Mouse (Mus musculus): ENCODE results near the gene Ube2v1.
"Not testable (repeated sequence)": the region's sequence is repeated elsewhere in the genome, so short reads cannot be mapped to it uniquely, and the experiment has no call there.

Ube2v1 gene

DNA sequence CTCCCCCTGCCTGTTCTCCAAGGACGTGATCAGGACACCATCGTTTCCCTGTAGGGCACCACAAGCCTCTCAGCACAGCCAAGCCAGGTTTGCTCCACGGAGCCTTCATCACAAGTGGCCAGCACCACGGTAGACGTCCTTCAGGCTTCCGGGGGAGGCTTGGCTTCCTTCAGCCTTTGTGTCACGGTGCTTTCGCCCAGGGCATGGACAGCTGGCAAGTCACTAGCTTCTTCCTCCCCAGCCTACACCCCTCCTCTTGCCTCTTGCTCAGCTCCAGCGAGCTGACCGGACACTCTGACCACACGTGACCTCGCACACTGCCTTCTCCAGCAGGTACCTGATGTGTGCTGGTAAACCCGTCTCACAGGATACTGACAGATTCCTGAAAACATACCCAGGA lies 9.5 kb downstream of the Ube2v1 start:
- DNase-seq: no peak

DNA sequence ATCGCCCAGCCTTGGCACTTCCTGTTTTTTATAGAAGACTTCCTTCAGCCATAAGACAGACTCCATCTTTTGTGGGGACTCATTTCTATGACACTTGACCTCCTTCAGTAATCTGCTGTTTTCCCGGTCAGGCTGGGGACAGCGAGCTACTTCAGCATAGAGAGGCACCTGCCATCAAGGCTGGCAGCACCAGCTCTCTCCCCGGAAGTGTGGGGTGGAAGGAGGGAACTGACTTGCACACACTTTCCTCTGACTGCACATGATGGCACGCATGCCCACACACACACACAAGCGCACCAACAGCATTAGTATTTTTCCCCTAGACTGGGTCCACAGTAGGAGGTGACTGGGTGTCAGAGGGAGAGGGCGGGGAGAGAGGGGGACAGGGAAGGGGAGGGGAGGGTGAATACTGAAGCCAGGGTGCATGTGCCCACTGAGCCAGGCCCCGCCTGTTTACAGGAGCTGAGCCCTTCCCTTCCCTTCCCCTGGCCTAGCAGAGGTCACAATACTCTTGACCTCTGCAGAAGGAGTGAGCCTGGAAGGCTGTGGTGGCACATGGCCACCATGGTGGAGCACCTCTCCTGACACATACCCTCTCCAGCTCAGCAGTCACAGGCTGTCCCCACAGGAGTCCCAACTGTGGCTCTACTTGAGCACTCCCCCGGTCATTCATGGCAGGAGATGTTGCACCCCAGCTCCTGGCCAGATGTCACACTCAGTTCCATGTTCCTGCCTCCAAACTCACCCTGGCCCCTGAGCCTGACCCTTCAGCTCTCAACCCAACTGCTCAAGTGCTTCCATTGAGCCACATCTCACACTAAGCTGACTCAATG lies 10.4 kb downstream of the Ube2v1 start:
- DNase-seq: no peak

- no peak for DNase-seq
Measured at GRCm38 (mm10) chr2:167617472-167617871, 14.4 kb downstream of the Ube2v1 start.

DNA sequence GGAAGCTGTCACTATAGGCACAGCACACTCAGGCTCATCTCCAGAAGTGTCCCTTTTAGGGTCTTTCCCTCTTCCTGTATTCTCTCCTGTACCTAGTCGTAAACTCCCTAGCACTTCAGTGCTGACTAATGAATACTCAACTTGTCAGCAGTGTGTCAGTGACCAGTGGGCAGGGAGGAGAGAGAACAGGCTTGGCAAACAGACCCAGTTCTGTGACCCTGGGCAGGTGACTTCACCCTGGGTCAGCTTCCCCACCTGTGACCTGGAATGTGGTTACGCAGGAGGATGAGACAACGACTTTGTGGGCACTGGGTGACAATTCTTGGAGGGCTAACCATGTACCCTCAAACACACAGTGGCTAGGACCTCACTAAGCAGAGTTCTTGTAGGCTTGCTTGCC lies 14.9 kb downstream of the Ube2v1 start:
- no peak for DNase-seq

- DNase-seq: not testable (repeated sequence)
Measured at GRCm38 (mm10) chr2:167613335-167613734, 18.6 kb downstream of the Ube2v1 start.

GRCm38 (mm10) chr2:167612122-167612521 lies 19.8 kb downstream of the Ube2v1 start:
- no peak for DNase-seq

DNA sequence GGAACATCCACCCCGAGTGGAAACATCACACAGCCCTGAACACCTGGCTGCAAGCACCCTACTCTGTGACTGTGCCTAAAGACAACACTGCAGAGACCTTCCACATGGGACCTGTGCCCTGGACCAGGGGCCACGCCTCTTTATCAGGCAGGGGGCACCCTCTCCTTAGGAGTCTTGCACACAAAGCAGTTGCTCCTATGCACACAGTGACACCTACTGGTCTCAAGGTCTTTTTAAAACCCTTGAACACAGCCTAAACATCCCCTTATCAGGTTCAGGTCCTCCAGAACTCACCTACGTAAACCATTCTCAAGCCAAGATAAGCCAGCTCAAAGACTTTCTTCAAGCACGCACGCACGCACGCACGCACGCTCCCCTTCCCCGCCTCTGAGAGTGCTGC lies 20.6 kb downstream of the Ube2v1 start:
- no peak for DNase-seq

DNA sequence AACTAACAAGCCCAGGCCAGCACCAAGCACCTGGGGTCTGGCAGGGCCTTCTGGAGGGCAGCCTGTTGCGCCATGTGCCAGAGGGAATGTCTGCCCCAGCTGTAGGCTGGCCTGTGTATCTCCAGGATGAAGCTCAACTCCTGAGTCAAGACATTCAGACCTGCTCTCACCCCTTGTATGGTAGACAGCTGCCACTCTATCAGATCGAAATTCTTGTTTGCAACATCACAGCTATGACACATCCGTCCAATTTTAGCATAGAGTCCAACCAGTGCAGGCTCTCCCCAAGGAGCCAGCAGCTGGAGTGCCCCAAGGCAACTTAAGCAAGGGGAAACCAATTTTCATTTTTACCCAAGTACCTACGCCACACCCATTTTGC lies 25.2 kb downstream of the Ube2v1 start:
- no peak for DNase-seq

DNA sequence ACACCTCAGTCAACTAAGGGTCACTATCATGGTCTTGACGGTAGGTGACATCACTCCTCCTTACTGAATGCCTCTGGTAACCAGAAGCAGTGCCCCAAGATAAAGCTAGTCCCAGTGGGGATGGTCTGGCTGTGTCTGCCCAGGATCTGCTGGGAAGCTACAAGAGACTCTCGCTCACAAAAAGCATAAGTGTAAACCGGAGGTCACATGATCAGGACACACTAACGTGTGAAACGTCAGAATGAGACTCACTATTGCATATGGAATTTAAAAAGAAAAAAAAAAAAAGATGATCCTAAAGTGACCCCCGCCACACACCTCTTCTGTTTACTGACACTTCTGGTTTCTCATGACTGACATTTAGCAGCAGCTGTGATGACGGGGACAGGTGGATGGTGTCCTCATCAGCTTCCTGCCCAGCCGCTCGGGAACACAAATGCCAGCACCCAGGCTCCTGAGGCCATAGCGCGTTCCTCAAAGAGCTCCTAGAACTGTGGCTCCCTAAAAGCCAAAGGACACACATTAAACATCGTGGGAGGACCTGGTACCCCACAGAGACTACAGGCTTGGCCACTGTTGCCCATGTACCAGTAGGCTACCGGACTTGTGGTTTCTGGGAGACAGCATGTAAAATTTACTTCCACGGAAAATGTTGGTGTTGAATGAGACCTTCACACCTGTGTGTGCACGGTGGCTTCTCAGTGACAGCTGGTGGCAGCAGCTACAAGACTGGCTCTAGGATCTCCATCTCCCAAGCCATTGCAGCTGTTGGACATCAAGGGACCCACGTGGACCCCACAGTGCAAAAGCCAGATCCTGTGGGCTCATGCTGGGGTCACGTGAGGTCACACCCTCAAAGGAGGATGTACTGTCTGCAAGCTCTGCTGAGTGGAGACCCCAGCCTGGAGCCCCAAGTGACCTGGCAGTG lies 25.8 kb downstream of the Ube2v1 start:
- DNase-seq: no peak

DNA sequence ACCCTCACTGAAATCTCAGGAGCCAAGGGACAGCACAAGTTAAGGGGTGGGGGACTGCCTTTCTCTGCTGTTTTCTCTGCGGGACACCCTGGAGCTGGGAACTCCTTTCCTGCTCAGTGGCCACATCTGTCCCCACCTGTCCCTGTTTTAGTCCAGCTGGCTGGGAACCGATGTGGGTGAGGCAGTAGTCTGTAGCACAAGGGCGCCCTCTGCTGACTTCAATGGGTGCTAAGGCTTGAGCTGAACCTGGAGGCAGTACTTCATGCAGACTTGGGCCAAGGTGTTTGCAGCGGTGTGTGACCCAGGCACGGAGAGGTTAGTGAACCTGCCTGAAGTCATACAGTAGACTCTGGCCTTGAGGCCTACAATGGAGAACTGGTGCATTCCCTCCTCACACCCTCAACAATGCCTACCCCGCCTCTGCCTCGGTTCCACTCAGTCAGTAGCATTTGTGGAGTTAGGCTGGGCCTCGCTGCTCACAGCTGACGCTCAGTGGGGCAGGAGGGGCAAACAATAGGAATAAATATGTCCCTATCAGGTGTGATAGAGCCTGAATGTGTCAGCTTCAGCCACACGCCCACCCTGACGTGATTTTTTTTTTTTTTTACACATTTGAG lies 26.6 kb downstream of the Ube2v1 start:
- DNase-seq: peak; percentile 80

DNA sequence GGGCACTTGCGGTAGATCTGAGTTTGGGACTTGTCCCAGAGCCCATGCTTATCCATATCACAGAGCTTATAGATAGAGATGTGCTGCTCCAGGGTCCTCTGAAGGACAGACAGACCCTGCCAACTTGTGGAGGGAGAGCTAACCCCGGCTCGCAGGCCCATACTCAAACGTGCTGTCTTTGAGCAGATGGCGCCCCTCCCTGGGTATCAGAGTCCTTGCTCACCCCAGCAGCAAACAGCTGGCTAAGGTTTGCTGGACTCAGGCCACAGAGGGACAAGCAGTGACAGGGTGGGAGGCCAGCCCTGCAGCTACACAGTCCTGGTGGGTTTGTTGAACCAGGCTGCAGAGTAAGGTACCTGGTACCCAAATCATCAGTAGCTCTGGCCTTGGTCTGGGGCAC lies 28.9 kb downstream of the Ube2v1 start:
- no peak for DNase-seq

GRCm38 (mm10) chr2:167602364-167602763 lies 29.5 kb downstream of the Ube2v1 start:
- DNase-seq: no peak

DNA sequence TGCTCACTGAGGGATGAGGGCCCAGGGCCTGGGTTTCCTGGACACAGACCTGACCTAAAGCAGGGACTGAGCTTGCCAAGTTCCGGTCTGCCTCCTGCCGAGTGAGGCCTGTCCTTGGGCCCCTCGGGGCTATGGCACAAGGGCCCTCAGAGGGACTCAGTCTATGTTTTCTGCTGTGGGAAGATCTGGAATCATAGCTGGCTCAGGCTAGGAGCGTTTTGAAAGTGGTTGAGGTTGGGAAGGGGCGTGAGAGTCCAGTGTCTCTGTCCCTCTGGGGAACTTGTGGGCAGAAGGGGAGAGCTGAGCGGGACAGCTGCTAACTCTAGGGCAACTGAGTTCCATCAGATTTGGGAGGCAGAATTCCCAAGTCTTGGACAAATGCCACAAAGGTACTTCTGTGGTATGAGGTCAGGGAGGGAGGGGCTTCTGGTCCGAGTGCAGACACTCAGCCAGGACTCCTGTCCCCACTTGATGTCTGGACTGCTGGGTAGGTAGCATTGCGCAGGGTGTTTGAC lies 31.4 kb downstream of the Ube2v1 start:
- no peak for DNase-seq

- no peak for DNase-seq
Measured at GRCm38 (mm10) chr2:167599917-167600316, 32.0 kb downstream of the Ube2v1 start.

DNA sequence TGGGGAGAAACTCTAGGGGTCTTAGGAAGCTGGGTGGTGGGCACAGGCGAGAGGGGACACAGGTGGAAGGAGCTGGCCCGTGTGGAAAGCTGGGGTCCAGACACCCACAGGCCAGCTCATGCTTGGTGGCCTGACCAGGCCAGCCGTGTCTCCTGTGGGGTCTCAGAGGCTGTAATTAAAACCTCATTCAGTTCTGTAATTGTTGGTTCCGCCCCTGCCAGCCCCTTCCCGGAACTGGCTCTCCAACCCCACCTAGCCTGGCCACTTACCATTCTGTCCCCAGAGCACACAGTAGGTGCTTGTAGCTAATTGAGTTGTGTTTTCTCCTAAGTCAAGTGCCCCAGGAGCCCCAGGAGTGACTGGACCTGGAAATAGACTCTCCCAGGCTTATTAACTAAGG lies 32.7 kb downstream of the Ube2v1 start:
- DNase-seq: no peak

GRCm38 (mm10) chr2:167597492-167598186 lies 34.3 kb downstream of the Ube2v1 start:
- DNase-seq: no peak

DNA sequence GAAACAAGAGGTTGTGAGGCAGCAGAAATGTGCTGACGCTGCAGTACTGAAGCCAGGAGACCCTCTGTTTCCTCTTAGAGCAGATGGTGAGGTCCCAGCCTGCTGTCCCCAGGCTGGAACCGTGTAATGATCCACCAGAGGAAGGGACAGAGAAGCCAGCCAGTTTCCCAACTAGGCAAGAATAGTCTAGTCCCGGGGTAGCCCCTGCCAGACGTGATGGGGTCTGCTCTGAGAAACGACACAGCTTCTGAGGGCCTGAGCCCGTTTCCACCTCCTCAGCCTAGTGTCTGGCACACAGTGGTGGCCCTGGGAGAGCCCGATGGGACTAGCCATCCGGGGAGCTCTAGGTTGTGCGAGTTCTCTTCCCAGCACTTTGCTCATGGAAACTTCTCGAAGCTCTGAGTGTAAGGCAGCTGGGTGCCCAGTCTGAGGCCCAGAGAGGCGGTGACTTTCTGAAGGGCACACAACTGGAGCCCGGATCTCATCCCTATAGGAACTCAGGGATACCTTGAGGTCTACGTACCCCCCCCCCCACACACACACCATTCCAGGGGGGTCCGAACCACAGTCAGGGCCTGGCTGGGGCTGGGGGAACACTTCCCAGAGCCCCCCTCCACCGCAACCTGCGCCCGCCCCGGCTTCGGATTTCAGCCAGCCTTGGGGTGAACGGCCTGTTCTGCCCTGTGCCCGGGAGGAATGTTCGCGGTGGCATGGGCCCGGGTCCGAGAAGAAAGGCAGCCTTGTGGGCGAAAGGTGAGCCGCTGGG lies 35.0 kb downstream of the Ube2v1 start:
- no peak for DNase-seq

GRCm38 (mm10) chr2:167596262-167596661 lies 35.6 kb downstream of the Ube2v1 start:
- no peak for DNase-seq

GRCm38 (mm10) chr2:167595761-167596171 lies 36.1 kb downstream of the Ube2v1 start:
- no peak for DNase-seq

- peak; percentile 66 for DNase-seq
Measured at GRCm38 (mm10) chr2:167594444-167594934, 37.4 kb downstream of the Ube2v1 start.

DNA sequence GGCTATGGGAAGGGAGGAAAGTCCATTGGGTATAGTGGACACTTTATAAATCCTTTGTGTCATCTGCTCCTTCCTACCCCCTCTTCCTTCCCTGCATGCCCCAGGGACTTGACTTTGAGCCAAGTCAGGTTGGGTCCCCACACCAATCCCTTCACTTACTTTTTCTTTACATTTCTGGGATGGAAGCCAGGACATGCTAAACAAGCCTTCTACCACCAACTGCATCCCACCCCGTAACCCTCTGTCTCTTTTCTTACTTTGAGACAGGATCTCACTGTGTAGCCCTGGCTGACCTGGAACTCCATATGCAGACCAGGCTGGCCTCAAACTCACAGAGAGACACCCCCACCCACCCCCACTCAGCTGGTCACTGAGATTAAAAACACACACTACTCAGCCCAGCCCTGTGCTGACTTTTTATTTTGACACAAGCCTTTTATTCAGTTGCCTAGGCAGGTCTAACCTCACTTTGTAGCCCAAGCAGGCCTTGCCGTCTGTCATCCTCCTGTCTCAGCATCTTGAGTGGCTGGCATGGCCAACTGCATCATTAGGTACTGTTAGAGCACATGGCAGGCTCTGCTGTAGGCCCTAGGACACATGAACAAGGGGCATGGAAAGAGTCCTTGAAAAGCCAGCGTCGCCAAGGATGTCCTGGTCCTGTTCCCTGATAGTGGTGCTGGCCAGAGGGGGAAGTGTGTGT lies 38.2 kb downstream of the Ube2v1 start:
- no peak for DNase-seq
